Mouse (Mus musculus) brain, embryonic 14.5 days (tissue): Measurements from ENCODE around the gene Reps2.

Source experiments
- CTCF ChIP-seq: fragments of 200-500 bp; IDR thresholded peaks from 2 replicates; pipeline ENCODE4 v1.5.1; 2012; ENCODE audit warnings: inconsistent platforms, mild to moderate bottlenecking, moderate library complexity, borderline replicate concordance; ENCODE audit not compliant: insufficient read depth, insufficient read length; ENCODE audit errors: extremely low read depth
- POLR2A ChIP-seq: fragments of 200-500 bp; IDR thresholded peaks from 2 replicates; pipeline ENCODE4 v1.6.1; 2012; ENCODE audit warnings: mild to moderate bottlenecking, inconsistent platforms, borderline replicate concordance; ENCODE audit not compliant: poor library complexity, insufficient read depth, insufficient read length, severe bottlenecking; ENCODE audit errors: extremely low read depth

GRCm38 (mm10) chrX:162380730-162381129 is 262.7 kb downstream of the Reps2 start:
- TF ChIP-seq POLR2A: no peak
- no peak for TF ChIP-seq CTCF
